Mouse (Mus musculus): ENCODE data around the gene Ap1s2.

The Ap1s2 gene

GRCm38 (mm10) chrX:163981500-163981899, 72.7 kb downstream of the Ap1s2 start:
- no peak for DNase-seq

- DNase-seq: no peak
These were observed 73.3 kb downstream of the Ap1s2 start for GRCm38 (mm10) chrX:163982129-163982528.

All from heart, adult 11 months (tissue).